Mouse (Mus musculus) stomach, postnatal 0 days (tissue): ENCODE measurements at regions not wholly inside any gene's neighbourhood (a gene's known extent, or its start where the extent isn't known, plus 50 kb on each side); places are given as distances from the start of the nearest gene placed in this dataset.

ENCODE experiments used
- CTCF ChIP-seq: IDR thresholded peaks from 2 replicates; pipeline ENCODE4 v1.5.1; 2016; ENCODE audit warnings: antibody characterized with exemption, low read depth, mild to moderate bottlenecking, moderate library complexity
- EP300 ChIP-seq: optimal IDR thresholded peaks from 2 replicates; pipeline ENCODE3; 2016; ENCODE audit warnings: antibody characterized with exemption

- TF ChIP-seq EP300 (no peak), CTCF (no peak)
Measured at GRCm38 (mm10) chr8:101782556-101782955, 1002.9 kb downstream of the Cdh11 start.
